Mouse (Mus musculus) inflammation-experienced regulatory T-cells, adult 6 months (primary cell): ENCODE measurements around the gene Vmn1r34. TPM values are rescaled to one million over a fixed set of nuclear protein-coding genes. Genes with fewer than 3 reads are reported as not detected.
"Not testable (repeated sequence)": the region's sequence is repeated elsewhere in the genome, so short reads cannot be mapped to it uniquely, and the experiment has no call there.

ENCODE experiments used
- ATAC-seq: one replicate; pipeline ENCODE4 v1.8.0; 2017
- polyA plus RNA-seq, 3 experiments: library from polyadenylated mRNA; unstranded; fragments of 100-300 nt; shearing (Covaris generic); gene quantifications; one replicate each; pipeline ENCODE4 v1.2.1; 2017

Gene Vmn1r34
- not detected for polyA plus RNA-seq

DNA sequence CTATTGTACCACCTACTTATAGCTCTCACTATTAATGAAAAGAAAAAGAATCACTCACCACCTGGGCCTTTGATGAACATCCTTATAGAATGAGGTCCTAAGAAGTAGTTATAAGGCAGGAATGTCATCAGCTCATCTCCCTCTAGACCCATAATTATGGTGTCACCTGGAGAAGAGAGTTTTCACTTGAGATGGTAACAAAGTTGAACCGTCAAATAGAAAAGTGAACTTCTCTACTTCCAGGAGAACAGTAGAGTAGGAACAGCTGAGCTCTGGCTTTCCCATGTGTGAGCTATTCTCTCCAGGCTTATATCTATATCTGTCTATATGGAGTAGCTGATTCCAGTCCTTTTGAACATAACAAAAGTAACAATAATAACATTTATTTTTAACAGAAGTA lies at the start of gene Vmn1r34:
Gene Vmn1r34 (minus strand): TSS at position 101 of the 400 bp plus-strand sequence.
- no peak for ATAC-seq

DNA sequence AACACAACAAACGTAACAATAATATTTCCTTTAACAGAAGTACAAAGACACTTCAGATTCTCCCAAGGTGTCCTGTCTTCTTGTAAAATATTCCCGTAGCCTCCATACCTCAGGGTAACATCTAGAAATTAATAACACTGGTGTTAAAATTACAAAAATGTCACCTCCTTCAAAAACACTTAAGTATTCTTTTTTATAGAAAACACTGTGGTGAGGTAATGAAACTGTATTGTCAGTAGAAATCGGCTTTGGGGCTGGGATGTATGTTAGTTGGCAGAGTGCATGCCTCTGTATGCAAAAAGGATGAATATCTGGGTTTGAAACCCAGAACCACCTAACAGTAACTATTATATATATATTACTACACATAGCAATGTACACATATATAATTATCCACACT lies 42.1 kb upstream of the Vmn1r34 start, which contains the start of gene Vmn1r35:
Gene Vmn1r35 (minus strand): TSS at position 101 of the 400 bp plus-strand sequence.
- no peak for ATAC-seq

DNA sequence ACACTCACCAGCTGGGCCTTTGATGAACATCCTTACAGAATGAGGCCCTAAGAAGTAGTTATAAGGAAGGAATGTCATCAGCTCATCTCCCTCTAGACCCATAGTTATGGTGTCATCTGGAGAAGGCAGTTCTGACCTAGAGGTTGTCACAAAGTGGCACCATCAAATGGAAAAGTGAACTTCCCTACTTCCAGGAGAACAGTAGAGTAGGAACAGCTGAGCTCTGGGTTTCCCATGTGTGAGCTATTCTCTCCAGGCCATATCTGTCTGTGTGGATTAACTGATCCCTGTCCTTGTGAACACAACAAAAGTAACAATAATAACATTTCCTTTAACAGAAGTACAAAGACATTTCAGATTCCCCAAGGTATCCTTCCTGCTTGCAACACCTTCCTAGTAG lies 25.5 kb downstream of the Vmn1r34 start, which contains the start of gene Vmn1r33:
Gene Vmn1r33 (minus strand): TSS at position 101 of the 400 bp plus-strand sequence.
- ATAC-seq, result not testable (repeated sequence)

DNA sequence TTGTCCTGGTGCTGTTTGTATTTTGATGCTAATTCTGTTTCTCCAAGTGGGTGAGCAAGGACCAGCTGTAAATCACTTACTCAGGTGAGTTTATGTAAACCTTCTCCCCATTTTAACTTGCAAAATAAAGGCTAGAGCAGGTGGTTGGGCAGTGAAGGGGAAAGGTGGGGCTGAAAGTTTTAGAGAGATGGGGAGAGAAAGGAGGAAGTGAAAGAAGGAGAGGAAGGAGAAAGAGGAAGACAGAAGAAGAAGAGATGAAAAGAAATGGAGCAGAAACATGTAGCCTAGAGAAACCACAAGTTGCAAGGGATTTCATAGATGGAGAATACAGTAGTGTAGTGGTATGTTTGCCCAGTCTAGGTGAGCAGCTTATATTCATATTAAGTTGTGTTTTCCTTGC lies 47.9 kb downstream of the Vmn1r34 start:
- no peak for ATAC-seq

Other genes starting within 250 kb of the Vmn1r34 start
- gene Mad2l1, start 108.5 kb downstream of the Vmn1r34 start, polyA plus RNA-seq, result 100 to 1,000 TPM in 1 of 3 experiments, 10 to 100 TPM in 2; 27.1 to 108 (median 32.2) TPM
- gene Vmn1r32, start 83.8 kb downstream of the Vmn1r34 start, polyA plus RNA-seq, result under 1 TPM in 1 of 3 experiments, not detected in 2; 0.16 TPM
- gene Vmn1r33, start 25.6 kb downstream of the Vmn1r34 start, polyA plus RNA-seq, result not detected
- not detected for gene Vmn1r35, start 42.0 kb upstream of the Vmn1r34 start, polyA plus RNA-seq
- gene Vmn1r36, start 75.3 kb upstream of the Vmn1r34 start, polyA plus RNA-seq, result not detected
- not detected for gene Vmn1r37, start 85.5 kb upstream of the Vmn1r34 start, polyA plus RNA-seq
- gene Vmn1r38, start 138.7 kb upstream of the Vmn1r34 start, polyA plus RNA-seq, result under 1 TPM in 2 of 3 experiments, not detected in 1; 0.10 to 0.12 TPM
- gene Vmn1r39, start 166.7 kb upstream of the Vmn1r34 start, polyA plus RNA-seq, result not detected